Mouse (Mus musculus) midbrain, embryonic 10.5 days (tissue): ENCODE data around the gene Chmp1a. TPM values are rescaled to one million over a fixed set of nuclear protein-coding genes. Genes with fewer than 3 reads are reported as not detected.
"Not testable (repeated sequence)": the region's sequence is repeated elsewhere in the genome, so short reads cannot be mapped to it uniquely, and the experiment has no call there.

Source experiments
- DNase-seq: peaks from one replicate; pipeline ENCODE4 v3.0.0-alpha.2; 2017; ENCODE audit warnings: low spot score
- H3K27ac ChIP-seq: fragments of 300-500 bp; sonication (generic); replicated peaks from 2 replicates; pipeline ENCODE4 v1.5.1; 2016; ENCODE audit warnings: mild to moderate bottlenecking
- H3K27me3 ChIP-seq: fragments of 300-500 bp; sonication (generic); 2 replicates; pipeline ENCODE4 v1.6.1; 2016; ENCODE audit warnings: low read depth, mild to moderate bottlenecking; ENCODE audit not compliant: poor library complexity, severe bottlenecking
- H3K36me3 ChIP-seq: fragments of 300-500 bp; sonication (generic); 2 replicates; pipeline ENCODE4 v1.6.1; 2016; ENCODE audit warnings: mild to moderate bottlenecking, moderate library complexity
- H3K4me1 ChIP-seq: fragments of 300-500 bp; sonication (generic); 2 replicates; pipeline ENCODE4 v1.6.1; 2016
- H3K4me3 ChIP-seq: fragments of 300-500 bp; sonication (generic); 2 replicates; pipeline ENCODE4 v1.5.1; 2016; ENCODE audit warnings: mild to moderate bottlenecking, moderate library complexity
- H3K9me3 ChIP-seq: fragments of 300-500 bp; sonication (generic); replicated peaks from 2 replicates; pipeline ENCODE4 v1.6.1; 2016; ENCODE audit warnings: mild to moderate bottlenecking
- WGBS: fragments of 180-500 bp; shearing (Covaris S2); methylation state at CpG from one replicate; pipeline ENCODE4 v1.1.7; 2016; 5-methylcytosine and 5-hydroxymethylcytosine counted together
- polyA plus RNA-seq: library from polyadenylated mRNA; unstranded; fragments of >200 nt; fragmentation: Nextera tagmentation; extraction: Ambion mirVana; gene quantifications from 2 replicates; pipeline ENCODE4 v1.2.1, GENCODE M21; 2016

Chmp1a gene
- 139 and 156 TPM in 2 replicates for polyA plus RNA-seq

- H3K9me3 ChIP-seq = no peaks in the 10 kb centered on the region
- peak; percentile 99 for DNase-seq
- peak within 1 kb of the TSS; percentile 99 for H3K4me3 ChIP-seq
- peaks cover 28% of the 10 kb centered on the region for H3K36me3 ChIP-seq
- H3K4me1 ChIP-seq = peaks cover 28% of the 10 kb centered on the region
- H3K27ac ChIP-seq = peak within 1 kb of the TSS; percentile 87
- WGBS = 1% methylated on average over 76 of the region's 76 CpGs
- no peaks in the 10 kb centered on the region for H3K27me3 ChIP-seq
Measured at GRCm38 (mm10) chr8:123212321-123213117, at the start of gene Chmp1a, which contains the start of gene Spata33. Chmp1a (minus strand) TSS chr8:123212763. Spata33 (plus strand) TSS chr8:123212832.

DNA sequence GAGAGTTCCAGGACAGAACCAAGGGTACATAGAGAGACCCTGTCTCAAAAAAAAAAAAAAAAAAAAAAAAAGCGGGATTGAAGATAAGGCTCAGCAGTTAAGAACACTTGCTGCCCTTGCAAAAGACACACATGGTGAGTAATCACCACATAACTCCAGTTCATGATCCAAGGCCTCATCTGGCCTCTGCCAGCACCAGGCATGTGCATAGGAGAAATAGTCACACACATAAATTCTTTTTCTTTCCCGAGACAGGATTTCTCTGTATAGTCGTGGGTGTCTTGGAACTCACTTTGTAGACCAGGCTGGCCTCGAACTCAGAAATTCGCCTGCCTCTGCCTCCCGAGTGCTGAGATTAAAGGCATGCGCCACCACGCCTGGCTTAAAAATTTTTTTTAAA is 45.0 kb upstream of the Chmp1a start:
- H3K4me1 ChIP-seq = peaks cover 32% of the 10 kb centered on the region
- not testable (repeated sequence) for H3K27me3 ChIP-seq, H3K4me3 ChIP-seq, DNase-seq, H3K9me3 ChIP-seq, H3K27ac ChIP-seq
- WGBS = 92% methylated on average over 8 of the region's 8 CpGs
- peaks cover 65% of the 10 kb centered on the region for H3K36me3 ChIP-seq

DNA sequence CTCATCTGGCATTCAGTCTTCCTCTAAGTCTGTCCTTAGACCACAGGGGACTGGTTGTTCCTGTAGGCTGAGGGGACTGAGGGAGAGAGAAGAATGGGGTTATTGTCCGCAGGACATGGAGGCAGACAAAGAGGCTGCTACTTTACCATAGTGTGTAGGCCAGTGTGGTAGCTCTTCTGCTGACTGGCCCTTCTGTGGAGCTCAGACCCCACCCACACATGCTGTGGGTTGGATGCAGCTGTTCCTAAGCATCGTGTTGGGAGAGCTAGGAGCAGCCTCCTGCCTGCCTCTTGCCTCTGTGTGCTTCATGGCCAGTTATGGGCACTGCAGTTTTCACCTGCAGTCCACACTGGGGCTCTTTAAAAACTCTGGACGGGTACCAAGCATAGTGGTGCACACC is 44.6 kb upstream of the Chmp1a start:
- no peak overlapping the region for H3K27ac ChIP-seq
- H3K4me3 ChIP-seq = no peak overlapping the region
- no peaks in the 10 kb centered on the region for H3K27me3 ChIP-seq
- WGBS = 83% methylated on average over 3 of the region's 3 CpGs
- no peak for DNase-seq
- H3K9me3 ChIP-seq = no peaks in the 10 kb centered on the region
- peaks cover 64% of the 10 kb centered on the region for H3K36me3 ChIP-seq
- H3K4me1 ChIP-seq = peaks cover 37% of the 10 kb centered on the region

- Histone ChIP-seq H3K9me3 (no peaks in the 10 kb centered on the region), H3K27me3 (no peaks in the 10 kb centered on the region), H3K27ac (no peak overlapping the region), H3K36me3 (peaks cover 69% of the 10 kb centered on the region), H3K4me3 (peak overlapping the region; percentile 93), H3K4me1 (peaks cover 37% of the 10 kb centered on the region)
- WGBS = 77% methylated on average over 6 of the region's 6 CpGs
- DNase-seq = no peak
Measured at GRCm38 (mm10) chr8:123255170-123255569, 42.6 kb upstream of the Chmp1a start.

- Histone ChIP-seq H3K4me3 (peak within 1 kb of the TSS; percentile 93), H3K9me3 (no peaks in the 10 kb centered on the region), H3K36me3 (peaks cover 68% of the 10 kb centered on the region), H3K27ac (peak within 1 kb of the TSS; percentile 96), H3K4me1 (peaks cover 37% of the 10 kb centered on the region), H3K27me3 (no peaks in the 10 kb centered on the region)
- WGBS = under 1% methylated on average over 96 of the region's 99 CpGs
- DNase-seq = peak; percentile 89
Measured at GRCm38 (mm10) chr8:123254099-123254885, 41.7 kb upstream of the Chmp1a start, which contains the start of the genes Zfp276 and Vps9d1. Zfp276 (plus strand) TSS chr8:123254195. Vps9d1 (minus strand) TSS chr8:123254348.

- WGBS = under 1% methylated on average over 40 of the region's 40 CpGs
Measured at GRCm38 (mm10) chr8:123253451-123254098, 41.0 kb upstream of the Chmp1a start.

GRCm38 (mm10) chr8:123252925-123253324 is 40.4 kb upstream of the Chmp1a start:
- WGBS = 73% methylated on average over 4 of the region's 4 CpGs
- H3K36me3 ChIP-seq = peaks cover 68% of the 10 kb centered on the region

More at GRCm38 (mm10) chr8:123253451-123254098, 41.0 kb upstream of the Chmp1a start:
- Histone ChIP-seq H3K27ac (peak overlapping the region; percentile 96), H3K36me3 (peaks cover 68% of the 10 kb centered on the region), H3K9me3 (no peaks in the 10 kb centered on the region), H3K4me3 (peak overlapping the region; percentile 93), H3K27me3 (no peaks in the 10 kb centered on the region), H3K4me1 (peaks cover 37% of the 10 kb centered on the region)
- no peak for DNase-seq

GRCm38 (mm10) chr8:123250940-123251339 is 38.4 kb upstream of the Chmp1a start:
- Histone ChIP-seq H3K9me3 (no peaks in the 10 kb centered on the region), H3K27ac (no peak overlapping the region), H3K36me3 (peaks cover 68% of the 10 kb centered on the region), H3K27me3 (no peaks in the 10 kb centered on the region), H3K4me3 (no peak overlapping the region), H3K4me1 (peaks cover 30% of the 10 kb centered on the region)
- DNase-seq = no peak
- 95% methylated on average over 5 of the region's 5 CpGs for WGBS

More at GRCm38 (mm10) chr8:123252925-123253324, 40.4 kb upstream of the Chmp1a start:
- no peaks in the 10 kb centered on the region for H3K27me3 ChIP-seq
- H3K4me3 ChIP-seq = peak overlapping the region; percentile 93
- no peak overlapping the region for H3K27ac ChIP-seq
- H3K9me3 ChIP-seq = no peaks in the 10 kb centered on the region
- no peak for DNase-seq
- H3K4me1 ChIP-seq = peaks cover 37% of the 10 kb centered on the region

GRCm38 (mm10) chr8:123248596-123248995 is 36.0 kb upstream of the Chmp1a start:
- peaks cover 15% of the 10 kb centered on the region for H3K4me1 ChIP-seq
- H3K27me3 ChIP-seq = no peaks in the 10 kb centered on the region
- no peak overlapping the region for H3K27ac ChIP-seq
- WGBS = 95% methylated on average over 8 of the region's 8 CpGs
- peaks cover 88% of the 10 kb centered on the region for H3K36me3 ChIP-seq
- H3K4me3 ChIP-seq = no peak overlapping the region
- DNase-seq = no peak
- no peaks in the 10 kb centered on the region for H3K9me3 ChIP-seq

DNA sequence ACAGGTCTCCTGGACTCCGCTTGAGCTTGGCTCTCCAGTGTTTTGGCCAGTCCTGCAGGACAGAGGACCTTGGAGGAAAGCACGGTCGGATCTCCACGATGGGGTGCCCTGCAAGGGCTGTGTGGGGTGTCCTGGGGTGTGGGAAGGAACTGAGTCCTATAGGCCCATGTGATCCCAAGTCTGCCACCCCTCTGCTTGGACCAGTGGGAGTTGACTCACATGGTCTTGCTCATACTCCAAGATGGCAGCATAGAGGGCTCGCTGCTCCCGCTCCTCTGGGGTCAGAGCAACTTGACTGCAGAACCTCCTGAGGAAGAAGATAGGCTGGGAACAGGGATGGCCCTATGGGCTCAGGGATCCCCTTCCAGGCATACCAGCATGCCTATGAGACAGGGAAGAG is 35.2 kb upstream of the Chmp1a start:
- Histone ChIP-seq H3K27ac (no peak overlapping the region), H3K27me3 (no peaks in the 10 kb centered on the region), H3K4me3 (no peak overlapping the region), H3K36me3 (peaks cover 97% of the 10 kb centered on the region), H3K4me1 (peaks cover 6% of the 10 kb centered on the region), H3K9me3 (no peaks in the 10 kb centered on the region)
- 95% methylated on average over 6 of the region's 6 CpGs for WGBS
- no peak for DNase-seq

DNA sequence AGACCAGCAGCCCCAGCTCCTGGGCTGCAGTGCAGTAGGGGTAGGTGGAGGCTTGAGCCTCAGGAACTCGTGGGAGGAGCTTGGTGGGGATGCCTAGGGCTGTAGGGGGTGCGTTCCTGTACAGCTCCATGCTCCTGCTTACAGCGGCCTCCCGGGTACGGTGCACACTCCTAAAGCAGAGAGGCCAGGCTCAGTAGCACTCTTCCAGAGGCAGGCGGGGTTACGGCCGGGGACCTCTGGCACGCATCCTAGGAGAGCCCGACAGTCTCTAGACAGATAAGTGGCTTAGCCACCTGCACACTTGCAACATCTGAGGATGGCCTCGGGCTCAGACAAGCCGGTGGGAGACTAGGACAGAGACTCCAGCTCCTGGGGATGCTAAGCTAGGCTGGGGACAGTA is 33.0 kb upstream of the Chmp1a start:
- Histone ChIP-seq H3K9me3 (no peaks in the 10 kb centered on the region), H3K27ac (no peak overlapping the region), H3K27me3 (no peaks in the 10 kb centered on the region), H3K36me3 (peaks cover 90% of the 10 kb centered on the region), H3K4me1 (no peaks in the 10 kb centered on the region), H3K4me3 (no peak overlapping the region; the same call in 1 of the 2 replicates)
- WGBS = 92% methylated on average over 12 of the region's 12 CpGs
- DNase-seq = no peak

GRCm38 (mm10) chr8:123244382-123244781 is 31.8 kb upstream of the Chmp1a start:
- H3K4me3 ChIP-seq = no peak overlapping the region
- 94% methylated on average over 4 of the region's 4 CpGs for WGBS
- no peaks in the 10 kb centered on the region for H3K9me3 ChIP-seq
- no peaks in the 10 kb centered on the region for H3K4me1 ChIP-seq
- H3K27me3 ChIP-seq = no peaks in the 10 kb centered on the region
- peaks cover 80% of the 10 kb centered on the region for H3K36me3 ChIP-seq
- DNase-seq = no peak
- H3K27ac ChIP-seq = no peak overlapping the region
